Mouse (Mus musculus) Muller cell, postnatal 12 days (primary cell): Measurements from ENCODE around the gene Cracr2b.
A peak's percentile ranks its signal among the peaks of the same experiment; 100 is the strongest.

Experiments
- DNase-seq: peaks from one replicate; pipeline ENCODE4 v3.0.0-alpha.2; 2015; ENCODE audit errors: inconsistent ontology term

Gene Cracr2b

GRCm38 (mm10) chr7:141486239-141486638 lies 25.3 kb downstream of the Cracr2b start:
- DNase-seq = peak; percentile 39

DNA sequence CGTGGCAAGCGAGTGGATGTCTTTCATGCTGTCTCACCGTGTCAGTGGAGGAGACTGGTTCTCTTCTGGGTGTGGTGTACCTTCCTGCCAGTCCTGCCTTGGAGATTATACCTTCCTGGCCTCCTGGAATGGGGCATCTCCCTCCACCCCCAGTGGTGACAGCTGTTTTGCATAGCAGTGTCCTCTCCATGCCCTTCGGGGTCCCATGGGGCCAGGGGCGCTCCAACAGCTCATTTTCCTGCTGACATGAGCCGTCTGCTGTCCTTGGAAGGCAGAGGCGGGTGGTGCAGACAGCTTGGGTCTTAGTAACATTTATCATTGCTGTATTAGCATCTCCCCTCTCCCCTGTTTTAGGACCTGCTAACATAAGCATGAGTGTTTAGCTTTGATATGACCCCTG lies 26.2 kb downstream of the Cracr2b start:
- no peak for DNase-seq

GRCm38 (mm10) chr7:141491151-141491550 lies 30.3 kb downstream of the Cracr2b start:
- DNase-seq = no peak

GRCm38 (mm10) chr7:141492738-141493137 lies 31.8 kb downstream of the Cracr2b start:
- no peak for DNase-seq

GRCm38 (mm10) chr7:141493729-141494128 lies 32.8 kb downstream of the Cracr2b start:
- no peak for DNase-seq

- no peak for DNase-seq
Observed at GRCm38 (mm10) chr7:141495379-141495778, 34.5 kb downstream of the Cracr2b start.

- no peak for DNase-seq
Observed at GRCm38 (mm10) chr7:141495940-141496339, 35.0 kb downstream of the Cracr2b start.

DNA sequence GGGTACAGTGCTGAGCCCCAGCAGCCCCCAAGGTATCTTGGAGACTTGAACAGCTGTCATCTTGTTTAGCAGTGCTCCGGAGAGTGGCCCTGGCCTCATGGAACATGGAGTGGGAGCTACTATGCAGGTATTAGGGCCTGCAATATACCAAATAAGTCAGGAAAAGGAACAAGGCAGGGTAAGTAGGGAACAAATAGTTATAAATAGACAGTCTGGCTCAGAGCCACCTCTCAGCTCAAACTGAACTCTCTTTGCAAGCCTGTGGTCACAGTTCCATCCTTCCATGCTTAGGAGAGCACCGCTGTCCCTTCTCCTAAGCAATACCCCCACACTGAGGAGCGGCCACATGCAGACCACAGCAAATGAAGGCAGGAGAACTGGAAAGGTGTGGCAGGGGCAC lies 36.7 kb downstream of the Cracr2b start:
- DNase-seq = no peak

- no peak for DNase-seq
Observed at GRCm38 (mm10) chr7:141501820-141502555, 41.1 kb downstream of the Cracr2b start.

- no peak for DNase-seq
Observed at GRCm38 (mm10) chr7:141502556-141502905, 41.6 kb downstream of the Cracr2b start.

- no peak for DNase-seq
Observed at GRCm38 (mm10) chr7:141506278-141506677, 45.4 kb downstream of the Cracr2b start.

DNA sequence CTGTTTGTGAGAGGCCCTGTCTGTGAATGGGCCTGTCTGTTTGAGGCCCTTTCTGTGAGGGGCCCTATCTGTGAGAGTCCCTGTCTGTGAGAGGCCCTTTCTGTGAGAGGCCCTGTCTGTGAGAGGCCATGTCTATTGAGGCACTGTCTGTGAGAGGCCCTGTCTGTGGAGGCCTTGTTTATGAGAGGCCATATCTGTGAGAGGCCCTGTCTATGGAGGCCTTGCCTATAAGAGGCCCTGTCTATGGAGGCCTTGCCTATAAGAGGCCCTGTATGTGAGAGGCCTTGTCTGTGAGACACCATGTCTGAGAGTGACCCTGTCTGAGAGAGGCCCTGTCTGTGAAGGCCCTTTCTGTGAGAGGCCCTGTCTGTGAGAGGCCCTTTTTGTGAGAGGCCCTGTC lies 47.3 kb downstream of the Cracr2b start:
- DNase-seq = no peak

GRCm38 (mm10) chr7:141510196-141510595 lies 49.3 kb downstream of the Cracr2b start:
- no peak for DNase-seq

DNA sequence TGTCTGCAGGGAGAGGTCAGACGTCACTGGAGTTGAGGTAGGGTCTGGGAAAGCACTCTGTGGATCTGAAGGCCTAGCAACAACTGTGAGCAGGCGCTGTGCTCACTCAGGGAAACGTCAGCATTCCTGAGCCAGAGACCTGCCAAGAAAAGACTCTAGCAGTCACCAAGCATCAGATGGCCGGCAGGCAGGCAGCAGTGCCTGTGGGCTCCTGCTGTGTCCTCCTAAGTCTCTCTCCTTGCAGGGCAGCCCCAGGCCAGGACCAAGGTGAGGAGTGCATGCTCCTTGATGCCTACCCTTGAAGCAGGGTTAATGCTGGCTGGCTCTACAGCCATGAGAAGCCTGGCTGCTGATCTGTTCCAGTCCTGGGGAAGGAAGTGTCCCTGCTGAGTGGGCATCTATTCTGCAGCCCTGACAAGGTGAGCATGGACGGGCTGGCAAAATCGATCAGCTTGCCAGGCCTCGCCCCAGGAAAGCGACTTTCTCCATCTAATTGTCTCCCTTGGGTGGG lies 49.8 kb downstream of the Cracr2b start:
- peak; percentile 31 for DNase-seq
